Mouse (Mus musculus) hindbrain, embryonic 14.5 days (tissue): ENCODE measurements around the gene Got2. TPM values are rescaled to one million over a fixed set of nuclear protein-coding genes. Genes with fewer than 3 reads are reported as not detected.
"Not testable (repeated sequence)": the region's sequence is repeated elsewhere in the genome, so short reads cannot be mapped to it uniquely, and the experiment has no call there.

Experiments used
- ATAC-seq: fragments of 200-750 bp; cut with Nextera tagmentation; 2 replicates; pipeline ENCODE4 v1.8.0; 2017; ENCODE audit warnings: moderate number of reproducible peaks, mild to moderate bottlenecking, moderate TSS enrichment, moderate library complexity; ENCODE audit not compliant: low FRiP score
- DNase-seq: peaks from one replicate; pipeline ENCODE4 v3.0.0-alpha.2; 2015; ENCODE audit warnings: low spot score
- H3K27ac ChIP-seq: fragments of 300-500 bp; sonication (generic); 2 replicates; pipeline ENCODE4 v1.5.1; 2014; ENCODE audit warnings: mild to moderate bottlenecking, moderate library complexity
- H3K27me3 ChIP-seq: fragments of 300-500 bp; sonication (generic); 2 replicates; pipeline ENCODE4 v1.6.1; 2014; ENCODE audit warnings: mild to moderate bottlenecking, low read length, mixed read lengths; ENCODE audit not compliant: control insufficient read depth, insufficient read depth
- H3K36me3 ChIP-seq: fragments of 300-500 bp; sonication (generic); replicated peaks from 2 replicates; pipeline ENCODE4 v1.6.1; 2014; ENCODE audit not compliant: control insufficient read depth, insufficient read depth
- H3K4me1 ChIP-seq: fragments of 300-500 bp; sonication (generic); replicated peaks from 2 replicates; pipeline ENCODE4 v1.6.1; 2014; ENCODE audit warnings: antibody characterized with exemption, low read length, mixed read lengths; ENCODE audit not compliant: control insufficient read depth, insufficient read depth
- H3K4me2 ChIP-seq: fragments of 300-500 bp; sonication (generic); replicated peaks from 2 replicates; pipeline ENCODE4 v1.6.1; 2014; ENCODE audit warnings: mild to moderate bottlenecking, moderate library complexity
- H3K4me3 ChIP-seq: fragments of 300-500 bp; sonication (generic); replicated peaks from 2 replicates; pipeline ENCODE4 v1.5.1; 2014; ENCODE audit warnings: mild to moderate bottlenecking, low read length
- H3K9ac ChIP-seq: fragments of 300-500 bp; sonication (generic); 2 replicates; pipeline ENCODE4 v1.6.1; 2014
- H3K9me3 ChIP-seq: fragments of 300-500 bp; sonication (generic); 2 replicates; pipeline ENCODE4 v1.6.1; 2016; ENCODE audit warnings: low read length; ENCODE audit not compliant: control insufficient read depth
- WGBS: fragments of 180-500 bp; shearing (Covaris S2); extraction: QIAGEN DNeasy Blood & Tissue Kit; methylation state at CpG from one replicate; pipeline ENCODE4 v1.1.7; 2014; 5-methylcytosine and 5-hydroxymethylcytosine counted together
- polyA plus RNA-seq: library from polyadenylated mRNA; unstranded; fragments of >200 nt; fragmentation: Nextera tagmentation; extraction: Ambion mirVana; gene quantifications from 2 replicates; pipeline ENCODE4 v1.2.1, GENCODE M21; 2014

The Got2 gene
- polyA plus RNA-seq, 1 experiment from 2014 or later: 90.5 TPM

DNA sequence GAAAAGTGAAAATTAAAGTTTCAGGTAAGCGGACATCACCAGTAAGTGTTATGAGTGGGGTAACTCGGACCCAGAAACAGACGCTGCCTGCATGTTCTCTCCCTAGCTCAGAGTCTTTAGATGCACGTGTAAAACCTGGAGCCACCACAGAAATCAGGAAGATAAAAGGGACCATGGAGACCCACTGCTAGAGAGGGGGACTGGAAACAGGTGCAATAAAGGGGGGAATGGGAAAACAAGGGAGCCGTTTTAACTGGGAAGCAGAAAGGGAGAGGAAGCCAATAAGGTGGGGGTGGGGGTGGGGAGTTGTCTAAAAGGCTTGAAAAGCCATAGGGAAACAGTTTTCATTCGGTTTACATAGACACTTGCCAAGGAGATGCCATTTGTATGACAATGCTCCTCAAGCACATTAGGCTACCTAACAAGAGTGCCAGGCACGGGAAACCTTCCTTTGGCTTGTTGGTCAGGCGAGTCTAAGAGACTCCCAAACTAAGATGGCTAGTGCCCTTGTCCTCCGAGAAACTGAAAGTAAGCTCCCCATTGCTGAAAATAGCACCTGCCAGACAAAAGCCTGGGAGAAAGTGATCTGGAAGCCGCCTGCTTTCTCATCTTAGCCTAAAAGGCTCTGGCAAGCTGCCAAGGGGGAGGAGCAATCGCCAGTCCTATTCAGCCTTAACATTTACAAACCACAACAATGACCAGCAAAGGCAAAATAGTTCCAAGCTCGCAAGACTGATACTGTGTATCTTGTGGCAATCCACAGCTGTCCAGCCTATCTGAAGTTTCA is 10.0 kb downstream of the Got2 start:
- peak; percentile 78 for DNase-seq
- Histone ChIP-seq H3K4me2 (peak overlapping the region; percentile 40), H3K4me3 (0 out of 2 replicates have a peak overlapping the region, but pooled peaks have one; percentile 10), H3K27ac (peak overlapping the region; percentile 34), H3K36me3 (peaks cover 45% of the 10 kb centered on the region), H3K9me3 (no peaks in the 10 kb centered on the region), H3K27me3 (no peaks in the 10 kb centered on the region), H3K4me1 (0 out of 2 replicates have a peak, but pooled peaks cover 4% of the 10 kb centered on the region), H3K9ac (0 out of 2 replicates have a peak overlapping the region, but pooled peaks have one; percentile 1)
- peak; percentile 66; the same call in 1 of the 2 replicates for ATAC-seq
- 37% methylated on average over 12 of the region's 12 CpGs for WGBS

DNA sequence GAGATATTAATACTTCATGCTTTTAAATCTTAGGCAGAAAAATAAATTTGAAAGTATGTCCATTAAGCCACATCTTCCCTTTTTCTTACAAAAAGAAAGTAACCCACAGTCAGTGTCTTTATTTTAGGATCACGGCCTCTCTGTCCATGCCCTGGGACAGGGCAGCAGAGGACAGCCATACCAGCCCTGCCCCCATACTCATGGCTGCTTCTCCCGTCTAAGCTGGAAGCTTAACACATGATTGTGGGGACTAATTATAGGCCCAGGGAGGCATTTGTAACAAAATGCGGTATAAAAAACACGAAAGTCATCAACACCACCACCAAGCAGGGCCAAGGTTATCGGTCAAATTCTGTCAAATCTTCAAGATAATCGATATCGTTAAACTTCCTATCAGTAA is 13.1 kb downstream of the Got2 start:
- no peak overlapping the region for H3K4me2 ChIP-seq
- H3K4me1 ChIP-seq: 0 out of 2 replicates have a peak, but pooled peaks cover 4% of the 10 kb centered on the region
- no peak for DNase-seq
- no peak for ATAC-seq
- H3K27ac ChIP-seq: no peak overlapping the region
- no peaks in the 10 kb centered on the region for H3K9me3 ChIP-seq
- 95% methylated on average over 7 of the region's 7 CpGs for WGBS
- H3K9ac ChIP-seq: no peak overlapping the region
- peaks cover 76% of the 10 kb centered on the region for H3K36me3 ChIP-seq
- H3K4me3 ChIP-seq: no peak overlapping the region
- no peaks in the 10 kb centered on the region for H3K27me3 ChIP-seq

- DNase-seq (no peak), ATAC-seq (no peak)
- no peak overlapping the region for H3K4me3 ChIP-seq
- H3K9ac ChIP-seq: no peak overlapping the region
- H3K36me3 ChIP-seq: peaks cover 97% of the 10 kb centered on the region
- no peak overlapping the region for H3K27ac ChIP-seq
- no peak overlapping the region for H3K4me2 ChIP-seq
- no peaks in the 10 kb centered on the region for H3K4me1 ChIP-seq
- no peaks in the 10 kb centered on the region for H3K9me3 ChIP-seq
- H3K27me3 ChIP-seq: no peaks in the 10 kb centered on the region
- 94% methylated on average over 16 of the region's 16 CpGs for WGBS
Measured at GRCm38 (mm10) chr8:95871690-95872089, 16.7 kb downstream of the Got2 start.

- H3K9me3 ChIP-seq, ATAC-seq, DNase-seq, H3K27ac ChIP-seq, H3K4me3 ChIP-seq, H3K27me3 ChIP-seq, H3K4me2 ChIP-seq, H3K9ac ChIP-seq, H3K4me1 ChIP-seq: not testable (repeated sequence)
- H3K36me3 ChIP-seq: peaks cover 59% of the 10 kb centered on the region
- 97% methylated on average over 17 of the region's 18 CpGs for WGBS
Measured at GRCm38 (mm10) chr8:95864851-95865250, 23.5 kb downstream of the Got2 start.

GRCm38 (mm10) chr8:95863761-95864440 is 24.4 kb downstream of the Got2 start:
- not testable (repeated sequence) for DNase-seq, H3K27me3 ChIP-seq, H3K27ac ChIP-seq, H3K9me3 ChIP-seq, H3K4me2 ChIP-seq, H3K9ac ChIP-seq, H3K4me3 ChIP-seq, ATAC-seq, H3K4me1 ChIP-seq
- peaks cover 52% of the 10 kb centered on the region for H3K36me3 ChIP-seq
- 71% methylated on average over 10 of the region's 11 CpGs for WGBS

GRCm38 (mm10) chr8:95854174-95854573 is 34.2 kb downstream of the Got2 start:
- DNase-seq (no peak), ATAC-seq (no peak)
- Histone ChIP-seq H3K9me3 (no peaks in the 10 kb centered on the region), H3K36me3 (no peaks in the 10 kb centered on the region), H3K27ac (no peak overlapping the region), H3K27me3 (no peaks in the 10 kb centered on the region), H3K9ac (no peak overlapping the region), H3K4me2 (no peak overlapping the region), H3K4me3 (no peak overlapping the region), H3K4me1 (peaks cover 9% of the 10 kb centered on the region)
- WGBS: 90% methylated on average over 6 of the region's 6 CpGs

GRCm38 (mm10) chr8:95853102-95853843 is 35.1 kb downstream of the Got2 start, which contains the start of gene Slc38a7:
Gene Slc38a7 (minus strand): TSS chr8:95853539.
- DNase-seq: peak; percentile 80

GRCm38 (mm10) chr8:95852290-95852689 is 36.1 kb downstream of the Got2 start:
- DNase-seq (no peak), ATAC-seq (no peak)
- H3K27me3 ChIP-seq: no peaks in the 10 kb centered on the region
- H3K9me3 ChIP-seq: no peaks in the 10 kb centered on the region
- peak overlapping the region; percentile 63 for H3K4me3 ChIP-seq
- 0 out of 2 replicates have a peak, but pooled peaks cover 11% of the 10 kb centered on the region for H3K36me3 ChIP-seq
- no peak overlapping the region for H3K27ac ChIP-seq
- no peak overlapping the region for H3K9ac ChIP-seq
- peaks cover 9% of the 10 kb centered on the region for H3K4me1 ChIP-seq
- H3K4me2 ChIP-seq: peak overlapping the region; percentile 65
- 82% methylated on average over 4 of the region's 4 CpGs for WGBS

More at GRCm38 (mm10) chr8:95853102-95853843, 35.1 kb downstream of the Got2 start, which contains the start of gene Slc38a7:
- H3K36me3 ChIP-seq: 0 out of 2 replicates have a peak, but pooled peaks cover 3% of the 10 kb centered on the region
- peak; percentile 97 for ATAC-seq
- H3K27me3 ChIP-seq: no peaks in the 10 kb centered on the region
- H3K9me3 ChIP-seq: no peaks in the 10 kb centered on the region
- peak within 1 kb of the TSS; percentile 65 for H3K4me2 ChIP-seq
- no peak within 1 kb of the TSS for H3K27ac ChIP-seq
- 19% methylated on average over 22 of the region's 22 CpGs for WGBS
- peaks cover 9% of the 10 kb centered on the region for H3K4me1 ChIP-seq
- peak within 1 kb of the TSS; percentile 63 for H3K4me3 ChIP-seq
- peak within 1 kb of the TSS; percentile 70 for H3K9ac ChIP-seq

GRCm38 (mm10) chr8:95850326-95850725 is 38.0 kb downstream of the Got2 start:
- DNase-seq (no peak), ATAC-seq (no peak)
- no peak overlapping the region for H3K4me2 ChIP-seq
- no peak overlapping the region for H3K4me3 ChIP-seq
- H3K4me1 ChIP-seq: peaks cover 9% of the 10 kb centered on the region
- no peaks in the 10 kb centered on the region for H3K9me3 ChIP-seq
- H3K36me3 ChIP-seq: peaks cover 15% of the 10 kb centered on the region; the same call in 1 of the 2 replicates
- H3K27ac ChIP-seq: no peak overlapping the region
- H3K27me3 ChIP-seq: no peaks in the 10 kb centered on the region
- no peak overlapping the region for H3K9ac ChIP-seq
- WGBS: 88% methylated on average over 2 of the region's 2 CpGs
